Mouse (Mus musculus): ENCODE data around the gene Ttf1. TPM values are rescaled to one million over a fixed set of nuclear protein-coding genes. Genes with fewer than 3 reads are reported as not detected.
A peak's percentile ranks its signal among the peaks of the same experiment; 100 is the strongest.
"Not testable (repeated sequence)": the region's sequence is repeated elsewhere in the genome, so short reads cannot be mapped to it uniquely, and the experiment has no call there.

The Ttf1 gene
- polyA plus RNA-seq, 1 experiment from 2014 or later: 6.9 TPM

DNA sequence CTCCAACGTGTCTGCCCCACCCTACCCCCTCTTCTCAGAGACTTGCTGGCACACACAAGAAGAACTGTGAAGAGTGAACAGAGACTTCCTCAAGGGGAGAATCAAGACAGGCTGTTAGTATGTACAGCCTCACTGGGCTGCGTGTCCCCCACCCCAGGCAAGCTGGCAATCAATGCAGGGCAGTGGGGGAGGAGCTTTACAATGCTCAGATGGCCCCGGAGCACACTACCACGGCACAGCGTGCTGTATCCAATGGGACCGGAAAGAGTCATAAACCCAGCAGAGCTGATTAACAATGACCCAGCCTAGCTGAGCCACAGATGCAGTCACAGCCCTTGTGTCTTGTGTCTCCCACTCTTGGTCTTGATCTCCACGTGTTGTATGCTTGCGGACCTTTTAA lies 38.7 kb downstream of the Ttf1 start:
- ATAC-seq (ENCODE audit: low FRiP score, low TSS enrichment): no peak
- Histone ChIP-seq H3K9me3 (ENCODE audit: control insufficient read depth, low read length) (no peaks in the 10 kb centered on the region), H3K4me3 (replicated peaks; ENCODE audit: low read depth, low read length) (no peak overlapping the region), H3K27me3 (ENCODE audit: control insufficient read depth, insufficient read depth, low read length) (no peaks in the 10 kb centered on the region), H3K9ac (replicated peaks; ENCODE audit: low read length) (no peak overlapping the region), H3K4me1 (ENCODE audit: control insufficient read depth, insufficient read depth, low read length) (no peaks in the 10 kb centered on the region), H3K27ac (replicated peaks; ENCODE audit: low read depth, low read length) (no peak overlapping the region), H3K4me2 (ENCODE audit: low read length) (no peak overlapping the region), H3K36me3 (ENCODE audit: control insufficient read depth, insufficient read depth, low read length) (no peaks in the 10 kb centered on the region)
- WGBS: 81% methylated on average over 8 of the region's 8 CpGs
- no peak for DNase-seq

DNA sequence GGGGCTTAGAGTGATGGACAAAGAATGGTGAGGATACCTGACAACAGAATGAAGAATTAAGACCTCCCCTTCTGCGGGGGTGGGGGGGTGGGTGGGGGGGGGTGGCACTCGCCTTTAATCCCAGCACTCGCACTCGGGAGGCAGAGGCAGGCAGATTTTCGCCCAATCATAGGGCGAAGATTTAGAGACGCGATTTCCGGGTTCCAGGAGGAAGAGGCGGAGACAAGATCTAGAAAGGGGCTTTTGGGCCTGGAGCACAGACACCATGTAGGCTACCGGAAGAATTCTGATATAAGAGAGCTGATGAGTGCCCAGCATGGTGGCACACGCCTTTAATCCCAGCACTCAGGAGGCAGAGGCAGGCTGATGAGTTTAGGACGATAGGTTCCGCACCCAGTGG lies 39.6 kb downstream of the Ttf1 start:
- H3K9ac ChIP-seq (replicated peaks; ENCODE audit: low read length): no peak overlapping the region
- DNase-seq (no peak), ATAC-seq (ENCODE audit: low FRiP score, low TSS enrichment) (no peak)
- H3K4me2 ChIP-seq (ENCODE audit: low read length): no peak overlapping the region
- H3K36me3 ChIP-seq (ENCODE audit: control insufficient read depth, insufficient read depth, low read length): no peaks in the 10 kb centered on the region
- H3K9me3 ChIP-seq (ENCODE audit: control insufficient read depth, low read length): no peaks in the 10 kb centered on the region
- H3K27me3 ChIP-seq (ENCODE audit: control insufficient read depth, insufficient read depth, low read length): no peaks in the 10 kb centered on the region
- no peaks in the 10 kb centered on the region for H3K4me1 ChIP-seq (ENCODE audit: control insufficient read depth, insufficient read depth, low read length)
- no peak overlapping the region for H3K27ac ChIP-seq (replicated peaks; ENCODE audit: low read depth, low read length)
- 90% methylated on average over 14 of the region's 14 CpGs for WGBS
- no peak overlapping the region for H3K4me3 ChIP-seq (replicated peaks; ENCODE audit: low read depth, low read length)

DNA sequence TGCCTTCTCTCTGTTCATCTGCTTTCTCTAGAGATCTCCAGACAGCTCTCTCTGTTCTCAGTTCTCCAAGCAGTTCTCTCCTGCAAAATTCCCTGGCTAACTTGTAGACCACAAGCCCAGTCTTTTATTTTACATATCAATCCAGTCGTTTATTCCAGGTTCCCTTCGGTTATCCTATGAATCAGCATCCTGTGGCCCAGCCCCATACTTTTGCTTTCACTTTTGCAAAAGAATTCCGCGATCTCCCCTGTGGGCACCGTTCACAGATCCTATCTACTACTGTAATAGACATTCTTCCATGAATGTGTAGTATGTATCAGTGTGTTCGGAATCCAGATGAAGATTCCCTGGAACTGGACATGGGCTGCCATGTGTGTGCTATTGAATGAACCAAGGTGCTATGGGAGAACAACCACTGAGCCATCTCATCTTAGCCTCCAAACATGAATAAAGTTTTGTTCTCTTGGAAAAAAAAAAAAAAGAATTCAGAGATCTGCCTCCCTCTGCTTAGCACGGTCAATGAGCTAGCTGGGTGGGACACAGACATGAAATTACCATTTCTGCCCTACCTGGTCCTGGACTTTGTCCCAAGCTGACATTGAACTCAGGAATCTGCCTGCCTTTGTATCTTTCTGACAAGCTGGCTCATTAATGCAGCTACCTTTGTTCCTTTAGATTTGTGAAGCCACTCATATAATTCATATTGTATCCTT lies 40.9 kb downstream of the Ttf1 start:
- no peak overlapping the region for H3K4me2 ChIP-seq (ENCODE audit: low read length)
- H3K36me3 ChIP-seq (ENCODE audit: control insufficient read depth, insufficient read depth, low read length): no peaks in the 10 kb centered on the region
- no peaks in the 10 kb centered on the region for H3K9me3 ChIP-seq (ENCODE audit: control insufficient read depth, low read length)
- 81% methylated on average over 7 of the region's 7 CpGs for WGBS
- H3K27me3 ChIP-seq (ENCODE audit: control insufficient read depth, insufficient read depth, low read length): no peaks in the 10 kb centered on the region
- H3K4me1 ChIP-seq (ENCODE audit: control insufficient read depth, insufficient read depth, low read length): no peaks in the 10 kb centered on the region
- no peak overlapping the region for H3K27ac ChIP-seq (replicated peaks; ENCODE audit: low read depth, low read length)
- ATAC-seq (ENCODE audit: low FRiP score, low TSS enrichment): no peak
- no peak for DNase-seq
- H3K9ac ChIP-seq (replicated peaks; ENCODE audit: low read length): no peak overlapping the region
- no peak overlapping the region for H3K4me3 ChIP-seq (replicated peaks; ENCODE audit: low read depth, low read length)

DNA sequence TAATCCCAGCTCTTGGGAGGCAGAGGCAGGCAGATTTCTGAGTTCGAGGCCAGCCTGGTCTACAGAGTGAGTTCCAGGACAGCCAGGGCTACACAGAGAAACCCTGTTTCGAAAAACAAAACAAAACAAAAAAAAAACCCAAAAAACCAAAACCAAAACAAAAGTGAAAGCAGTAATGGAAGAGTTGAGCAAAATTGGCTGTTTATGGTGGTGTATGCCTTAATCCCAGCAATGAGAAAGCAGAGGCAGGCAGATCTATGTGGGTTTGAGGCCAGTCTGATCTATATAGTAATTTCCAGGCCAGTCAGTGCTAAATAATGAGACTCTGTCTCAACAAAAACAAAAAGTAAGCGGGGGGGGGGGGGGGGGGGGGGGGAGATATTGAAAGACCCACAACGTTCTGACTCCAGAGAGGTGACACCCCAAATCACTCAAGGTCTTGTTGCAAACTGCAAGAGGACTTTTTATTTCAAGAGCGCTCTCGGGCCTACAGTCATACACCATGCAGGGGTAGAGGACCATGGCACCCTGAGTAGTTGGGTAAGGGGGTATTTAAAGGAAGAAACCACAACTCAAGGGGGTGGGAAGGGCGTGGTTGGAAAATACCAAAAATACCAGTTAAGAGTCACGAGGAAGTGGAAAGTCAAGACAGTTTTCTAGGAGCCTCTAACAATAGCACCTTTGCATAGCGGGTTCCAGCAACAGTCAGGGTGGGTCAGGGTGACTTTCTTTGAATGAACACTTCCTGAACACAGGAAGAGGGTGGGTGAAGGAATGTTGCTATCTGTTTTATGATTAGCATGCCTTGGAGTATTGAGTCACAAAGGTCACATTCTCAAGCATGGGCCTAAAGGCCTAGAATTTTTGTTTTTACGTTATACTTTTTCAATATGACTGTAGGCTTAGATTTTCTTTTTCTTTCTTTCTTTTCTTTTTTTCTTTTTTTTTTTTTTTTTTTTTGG lies 42.6 kb downstream of the Ttf1 start:
- WGBS: 88% methylated on average over 9 of the region's 10 CpGs
- H3K9me3 ChIP-seq (ENCODE audit: control insufficient read depth, low read length); H3K36me3 ChIP-seq (ENCODE audit: control insufficient read depth, insufficient read depth, low read length); H3K4me2 ChIP-seq (ENCODE audit: low read length); H3K27me3 ChIP-seq (ENCODE audit: control insufficient read depth, insufficient read depth, low read length); ATAC-seq (ENCODE audit: low FRiP score, low TSS enrichment); H3K4me1 ChIP-seq (ENCODE audit: control insufficient read depth, insufficient read depth, low read length); H3K9ac ChIP-seq (replicated peaks; ENCODE audit: low read length); DNase-seq; H3K4me3 ChIP-seq (replicated peaks; ENCODE audit: low read depth, low read length); H3K27ac ChIP-seq (replicated peaks; ENCODE audit: low read depth, low read length): not testable (repeated sequence)

DNA sequence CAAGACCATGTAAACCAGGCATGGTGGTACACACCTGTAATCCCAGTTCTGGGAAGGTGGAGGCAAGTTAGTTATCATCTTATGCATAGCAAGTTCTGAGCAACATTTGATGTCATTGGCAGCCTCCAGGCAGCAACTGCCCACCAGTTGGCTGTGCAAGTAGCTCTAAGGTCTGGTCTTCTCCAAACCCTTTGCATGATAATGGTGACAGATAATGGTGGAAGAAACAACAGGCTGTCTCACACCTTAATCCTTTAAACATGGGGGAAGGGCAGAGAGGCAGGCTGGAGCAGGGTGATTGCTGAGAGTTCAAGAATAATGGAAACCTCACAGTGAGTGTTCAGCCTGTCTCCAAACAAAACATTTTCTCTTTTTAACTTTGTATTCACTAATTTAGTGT lies 60.9 kb downstream of the Ttf1 start:
- peaks cover 4% of the 10 kb centered on the region for H3K4me1 ChIP-seq (ENCODE audit: control insufficient read depth, insufficient read depth, low read length)
- H3K36me3 ChIP-seq (ENCODE audit: control insufficient read depth, insufficient read depth, low read length): no peaks in the 10 kb centered on the region
- H3K27ac ChIP-seq (replicated peaks; ENCODE audit: low read depth, low read length): no peak overlapping the region
- H3K27me3 ChIP-seq (ENCODE audit: control insufficient read depth, insufficient read depth, low read length): no peaks in the 10 kb centered on the region
- no peak for ATAC-seq (ENCODE audit: low FRiP score, low TSS enrichment)
- H3K9ac ChIP-seq (replicated peaks; ENCODE audit: low read length): no peak overlapping the region
- no peaks in the 10 kb centered on the region for H3K9me3 ChIP-seq (ENCODE audit: control insufficient read depth, low read length)
- no peak overlapping the region for H3K4me3 ChIP-seq (replicated peaks; ENCODE audit: low read depth, low read length)
- no peak overlapping the region for H3K4me2 ChIP-seq (ENCODE audit: low read length)
- DNase-seq: no peak

DNA sequence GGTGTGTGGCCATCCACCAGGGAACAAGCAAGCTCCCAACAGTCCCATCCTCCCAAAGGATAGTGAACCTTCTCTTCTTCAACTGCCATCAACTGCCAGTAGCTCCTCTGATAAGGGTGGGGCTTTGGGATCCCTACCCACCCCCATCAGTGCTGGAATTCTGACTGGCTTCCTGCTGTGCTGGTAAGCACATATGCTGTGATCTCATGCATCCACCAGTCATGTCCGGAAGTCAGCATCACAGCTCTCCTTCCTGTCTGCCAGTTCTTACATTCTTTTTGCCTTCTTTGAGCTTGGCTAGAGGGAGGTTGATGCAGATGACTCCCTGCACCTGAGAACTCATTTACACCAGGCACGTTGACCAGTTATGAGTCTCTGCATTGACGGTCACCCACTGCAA lies 62.4 kb downstream of the Ttf1 start:
- WGBS: 89% methylated on average over 3 of the region's 3 CpGs
- Histone ChIP-seq H3K27ac (replicated peaks; ENCODE audit: low read depth, low read length) (no peak overlapping the region), H3K36me3 (ENCODE audit: control insufficient read depth, insufficient read depth, low read length) (peaks cover 6% of the 10 kb centered on the region; the same call in 1 of the 2 replicates), H3K4me3 (replicated peaks; ENCODE audit: low read depth, low read length) (no peak overlapping the region), H3K4me1 (ENCODE audit: control insufficient read depth, insufficient read depth, low read length) (peaks cover 12% of the 10 kb centered on the region), H3K27me3 (ENCODE audit: control insufficient read depth, insufficient read depth, low read length) (no peaks in the 10 kb centered on the region), H3K4me2 (ENCODE audit: low read length) (no peak overlapping the region), H3K9ac (replicated peaks; ENCODE audit: low read length) (no peak overlapping the region), H3K9me3 (ENCODE audit: control insufficient read depth, low read length) (no peaks in the 10 kb centered on the region)
- no peak for DNase-seq
- ATAC-seq (ENCODE audit: low FRiP score, low TSS enrichment): no peak

DNA sequence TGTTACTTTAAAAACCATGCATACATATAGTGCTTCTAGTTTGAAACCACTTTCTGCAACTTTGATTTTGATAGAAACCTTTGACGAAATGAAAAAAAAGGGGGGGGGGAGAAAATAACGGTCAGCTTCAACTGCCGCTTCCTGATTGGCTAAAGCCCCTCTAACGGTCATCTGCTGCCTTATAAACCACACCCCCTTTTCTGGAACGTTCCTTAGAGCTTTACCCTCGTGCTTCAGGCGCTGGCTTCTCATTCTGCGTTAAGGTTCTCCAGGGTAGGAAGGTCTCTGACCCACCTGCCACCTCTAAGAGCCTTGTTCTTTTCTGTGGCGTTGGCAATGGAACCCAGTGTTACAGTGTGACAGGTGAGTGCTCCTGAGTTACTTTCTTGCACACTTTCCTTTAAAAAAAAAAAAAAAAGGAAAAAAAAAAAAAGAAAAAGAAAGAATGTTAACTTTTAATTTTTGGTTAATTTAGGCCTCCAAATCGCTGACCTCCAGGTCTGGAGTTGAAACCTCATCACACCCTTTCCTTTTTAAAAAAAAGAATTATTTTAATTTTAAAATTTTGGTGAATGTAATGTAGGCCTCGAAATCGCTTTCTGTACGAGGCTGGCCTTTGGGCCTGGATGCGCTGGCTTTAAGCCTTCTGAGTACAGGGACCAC lies 64.0 kb downstream of the Ttf1 start, which contains the start of gene Setx:
Setx (plus strand) TSS at position 275 of the 663 bp plus-strand sequence.
- 68% methylated on average over 14 of the region's 14 CpGs for WGBS
- no peaks in the 10 kb centered on the region for H3K9me3 ChIP-seq (ENCODE audit: control insufficient read depth, low read length)
- H3K4me2 ChIP-seq (ENCODE audit: low read length): peak within 1 kb of the TSS; percentile 83
- peaks cover 12% of the 10 kb centered on the region for H3K4me1 ChIP-seq (ENCODE audit: control insufficient read depth, insufficient read depth, low read length)
- peak; percentile 9; the same call in 1 of the 2 replicates for ATAC-seq (ENCODE audit: low FRiP score, low TSS enrichment)
- H3K27me3 ChIP-seq (ENCODE audit: control insufficient read depth, insufficient read depth, low read length): no peaks in the 10 kb centered on the region
- DNase-seq: peak; percentile 6
- peaks cover 16% of the 10 kb centered on the region; the same call in 1 of the 2 replicates for H3K36me3 ChIP-seq (ENCODE audit: control insufficient read depth, insufficient read depth, low read length)
- H3K27ac ChIP-seq (replicated peaks; ENCODE audit: low read depth, low read length): peak within 1 kb of the TSS; percentile 93
- H3K4me3 ChIP-seq (replicated peaks; ENCODE audit: low read depth, low read length): peak within 1 kb of the TSS; percentile 84
- H3K9ac ChIP-seq (replicated peaks; ENCODE audit: low read length): peak within 1 kb of the TSS; percentile 84

DNA sequence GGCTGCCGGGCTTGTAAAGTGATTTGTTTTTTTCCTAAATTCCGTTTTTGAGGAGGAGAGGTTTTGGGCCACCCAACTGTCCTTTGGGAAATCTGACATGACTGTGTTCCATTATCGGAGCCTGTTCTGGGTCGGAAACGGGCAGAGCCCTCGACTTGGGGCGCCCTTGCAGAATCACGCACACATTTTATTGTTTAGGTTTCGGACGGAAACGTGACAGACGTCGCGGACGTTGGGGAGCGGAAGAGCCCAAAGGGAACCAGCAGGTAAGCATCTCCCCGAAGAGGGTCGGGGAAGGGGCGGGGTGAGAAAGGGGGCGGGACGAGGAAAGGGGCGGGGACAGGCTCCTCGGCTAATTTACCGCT lies 64.5 kb downstream of the Ttf1 start:
- peaks cover 12% of the 10 kb centered on the region for H3K4me1 ChIP-seq (ENCODE audit: control insufficient read depth, insufficient read depth, low read length)
- H3K36me3 ChIP-seq (ENCODE audit: control insufficient read depth, insufficient read depth, low read length): peaks cover 22% of the 10 kb centered on the region
- under 1% methylated on average over 22 of the region's 24 CpGs for WGBS
- DNase-seq: no peak
- no peak for ATAC-seq (ENCODE audit: low FRiP score, low TSS enrichment)
- H3K4me3 ChIP-seq (replicated peaks; ENCODE audit: low read depth, low read length): peak overlapping the region; percentile 84
- no peaks in the 10 kb centered on the region for H3K9me3 ChIP-seq (ENCODE audit: control insufficient read depth, low read length)
- H3K9ac ChIP-seq (replicated peaks; ENCODE audit: low read length): peak overlapping the region; percentile 84; the same call in 1 of the 2 replicates
- no peaks in the 10 kb centered on the region for H3K27me3 ChIP-seq (ENCODE audit: control insufficient read depth, insufficient read depth, low read length)
- peak overlapping the region; percentile 93 for H3K27ac ChIP-seq (replicated peaks; ENCODE audit: low read depth, low read length)
- H3K4me2 ChIP-seq (ENCODE audit: low read length): peak overlapping the region; percentile 83

Measured in midbrain, embryonic 14.5 days (tissue).